Mouse (Mus musculus) myocyte (in vitro differentiated cells): ENCODE measurements at regions not wholly inside any gene's neighbourhood (a gene's known extent, or its start where the extent isn't known, plus 50 kb on each side); places are given as distances from the start of the nearest gene placed in this dataset.

ENCODE experiments used
- H3K27me3 ChIP-seq: one replicate; pipeline ENCODE4 v1.6.1; 2011; ENCODE audit not compliant: control insufficient read depth, insufficient read depth, insufficient read length
- H3K36me3 ChIP-seq: one replicate; pipeline ENCODE4 v1.6.1; 2011; ENCODE audit not compliant: control insufficient read depth, insufficient read depth
- H3K4me2 ChIP-seq: one replicate; pipeline ENCODE4 v1.6.1; 2011; ENCODE audit warnings: low read depth, control low read depth
- H3K4me3 ChIP-seq: one replicate; pipeline ENCODE4 v1.5.1; 2011; ENCODE audit warnings: mild to moderate bottlenecking, control low read depth, moderate library complexity
- H3K79me2 ChIP-seq: one replicate; pipeline ENCODE4 v1.6.1; 2011; ENCODE audit not compliant: control insufficient read depth, insufficient read depth
- H3ac ChIP-seq: one replicate; pipeline ENCODE4 v1.6.1; 2011; ENCODE audit not compliant: control insufficient read depth, insufficient read length
- CEBPB ChIP-seq: IDR thresholded peaks from 2 replicates; pipeline ENCODE4 v1.6.1; 2011; ENCODE audit warnings: mild to moderate bottlenecking, moderate library complexity; ENCODE audit not compliant: poor library complexity, insufficient read depth, severe bottlenecking
- E2F4 ChIP-seq: IDR thresholded peaks from one replicate; pipeline ENCODE4 v1.6.1; 2011; ENCODE audit warnings: mild to moderate bottlenecking, control low read depth, moderate library complexity; ENCODE audit not compliant: insufficient read depth
- MAX ChIP-seq: IDR thresholded peaks from one replicate; pipeline ENCODE4 v1.6.1; 2011; ENCODE audit warnings: low read depth, mild to moderate bottlenecking, control low read depth
- MYOD1 ChIP-seq, 3 experiments: IDR thresholded peaks; one replicate each; pipeline ENCODE4 v1.6.1; 2011; ENCODE audit warnings: control low read depth in 2 of 3, low read depth in 2 of 3, mild to moderate bottlenecking in 2 of 3, moderate library complexity in 1 of 3; ENCODE audit not compliant: insufficient read length in 2 of 3, control insufficient read depth in 1 of 3
- MYOG ChIP-seq, 3 experiments: IDR thresholded peaks; one replicate each; pipeline ENCODE4 v1.6.1; 2011; ENCODE audit warnings: control low read depth in 2 of 3, low read depth in 2 of 3, mild to moderate bottlenecking in 2 of 3; ENCODE audit not compliant: insufficient read length in 2 of 3, control insufficient read depth in 1 of 3, insufficient read depth in 1 of 3
- POLR2A ChIP-seq: IDR thresholded peaks from one replicate; pipeline ENCODE4 v1.6.1; 2011; ENCODE audit warnings: low read depth, mild to moderate bottlenecking, control low read depth, moderate library complexity; ENCODE audit not compliant: insufficient read length
- POLR2AphosphoS2 ChIP-seq: IDR thresholded peaks from one replicate; pipeline ENCODE4 v1.6.1; 2011; ENCODE audit warnings: low read depth, control low read depth; ENCODE audit not compliant: insufficient read length
- REST ChIP-seq: IDR thresholded peaks from one replicate; pipeline ENCODE4 v1.6.1; 2011; ENCODE audit warnings: mild to moderate bottlenecking, control low read depth, moderate library complexity; ENCODE audit not compliant: insufficient read depth, insufficient read length
- SRF ChIP-seq: IDR thresholded peaks from one replicate; pipeline ENCODE4 v1.6.1; 2011; ENCODE audit warnings: low read depth; ENCODE audit not compliant: control insufficient read depth, insufficient read length
- TCF12 ChIP-seq: IDR thresholded peaks from one replicate; pipeline ENCODE4 v1.6.1; 2011; ENCODE audit warnings: mild to moderate bottlenecking, control low read depth; ENCODE audit not compliant: poor library complexity, insufficient read depth, severe bottlenecking
- TCF3 ChIP-seq: IDR thresholded peaks from one replicate; pipeline ENCODE4 v1.6.1; 2011; ENCODE audit warnings: low read depth, control low read depth; ENCODE audit not compliant: insufficient read length
- USF1 ChIP-seq: IDR thresholded peaks from one replicate; pipeline ENCODE4 v1.6.1; 2011; ENCODE audit warnings: low read depth, mild to moderate bottlenecking, control low read depth, moderate library complexity

DNA sequence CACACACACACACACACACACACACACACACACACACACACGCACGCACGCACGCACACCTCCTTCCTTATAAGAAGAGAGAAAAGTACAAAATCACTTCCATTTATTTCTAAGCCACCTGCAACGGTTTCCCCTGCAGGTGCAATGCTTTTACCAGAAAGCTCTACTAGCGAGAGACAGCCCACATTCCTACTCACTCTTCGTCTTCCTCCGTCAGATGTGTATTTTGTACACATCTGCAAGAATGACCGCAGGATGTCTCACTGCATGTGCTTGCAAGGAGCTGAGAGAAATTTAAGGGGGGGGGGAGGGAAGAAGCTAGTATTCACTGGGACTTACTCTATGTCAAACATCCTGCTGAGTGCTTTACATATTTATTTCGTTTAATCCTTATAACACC lies 99.2 kb upstream of the Lnx1 start:
- Histone ChIP-seq H3K4me3 (no peak overlapping the region), H3K27me3 (no peaks in the 10 kb centered on the region)

GRCm38 (mm10) chr5:74800351-74800750 lies 97.6 kb upstream of the Lnx1 start:
- Histone ChIP-seq H3K4me2 (no peak overlapping the region), H3K4me3 (no peak overlapping the region), H3K79me2 (no peaks in the 10 kb centered on the region), H3ac (no peak overlapping the region), H3K27me3 (no peaks in the 10 kb centered on the region), H3K36me3 (no peaks in the 10 kb centered on the region)
- TF ChIP-seq E2F4 (no peak), MAX (no peak), SRF (no peak), CEBPB (no peak), POLR2AphosphoS2 (no peak), REST (no peak), MYOD1 (IDR thresholded peaks at IDR 0.05; ENCODE audit: control insufficient read depth in 1 of 3, insufficient read length in 2 of 3, low read depth in 2 of 3) (no peak), USF1 (no peak), TCF12 (no peak), POLR2A (no peak), TCF3 (no peak), MYOG (IDR thresholded peaks at IDR 0.05; ENCODE audit: control insufficient read depth in 1 of 3, insufficient read depth in 1 of 3, insufficient read length in 2 of 3, low read depth in 2 of 3) (no peak)

More for the DNA sequence above, 99.2 kb upstream of the Lnx1 start:
- Histone ChIP-seq H3K36me3 (no peaks in the 10 kb centered on the region), H3K79me2 (no peaks in the 10 kb centered on the region), H3K4me2 (no peak overlapping the region), H3ac (no peak overlapping the region)
- TF ChIP-seq CEBPB (no peak), TCF12 (no peak), SRF (no peak), MYOD1 (IDR thresholded peaks at IDR 0.05; ENCODE audit: control insufficient read depth in 1 of 3, insufficient read length in 2 of 3, low read depth in 2 of 3) (no peak), USF1 (no peak), POLR2AphosphoS2 (no peak), POLR2A (no peak), REST (no peak), MAX (no peak), TCF3 (no peak), MYOG (IDR thresholded peaks at IDR 0.05; ENCODE audit: control insufficient read depth in 1 of 3, insufficient read depth in 1 of 3, insufficient read length in 2 of 3, low read depth in 2 of 3) (no peak), E2F4 (no peak)

DNA sequence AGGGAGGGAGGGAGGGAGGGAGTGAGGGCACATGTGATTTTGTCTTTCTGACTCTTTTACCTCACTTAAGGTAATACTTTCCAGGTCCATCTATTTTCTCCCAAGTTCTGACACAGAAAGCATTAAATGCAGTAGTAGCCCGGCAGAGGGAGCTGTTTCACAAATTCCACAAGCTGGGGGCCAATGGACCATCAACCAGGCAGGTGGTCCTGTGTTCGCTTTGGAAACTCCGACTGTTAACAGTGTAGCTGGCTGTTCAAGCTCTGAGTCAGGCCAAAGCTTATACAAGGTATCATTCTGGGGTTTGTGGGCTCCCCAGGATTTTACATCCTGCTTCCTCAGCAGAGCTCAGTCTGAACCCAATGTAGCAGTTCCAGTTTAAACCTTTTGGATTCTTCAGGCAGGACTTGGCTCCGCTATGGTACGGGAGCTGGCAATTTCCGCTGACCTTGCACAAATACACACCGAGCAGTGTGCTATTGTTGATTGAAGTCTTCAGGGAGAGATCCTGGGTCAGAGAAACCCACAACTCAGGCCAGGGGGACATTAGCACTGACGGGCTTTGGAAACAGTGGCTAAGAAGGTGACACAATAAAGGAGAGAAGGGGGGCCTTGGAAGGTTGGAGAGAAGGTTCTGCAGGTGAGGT lies 93.8 kb upstream of the Lnx1 start:
- Histone ChIP-seq H3ac (no peak overlapping the region), H3K4me2 (no peak overlapping the region), H3K4me3 (no peak overlapping the region), H3K27me3 (no peaks in the 10 kb centered on the region), H3K36me3 (no peaks in the 10 kb centered on the region), H3K79me2 (no peaks in the 10 kb centered on the region)
- no peak for TF ChIP-seq TCF3
- TF ChIP-seq REST: no peak
- TF ChIP-seq CEBPB: no peak
- no peak for TF ChIP-seq POLR2A
- TF ChIP-seq MAX: no peak
- TF ChIP-seq E2F4: no peak
- TF ChIP-seq POLR2AphosphoS2: no peak
- TF ChIP-seq TCF12: no peak
- no peak for TF ChIP-seq MYOG (IDR thresholded peaks at IDR 0.05; ENCODE audit: control insufficient read depth in 1 of 3, insufficient read depth in 1 of 3, insufficient read length in 2 of 3, low read depth in 2 of 3)

DNA sequence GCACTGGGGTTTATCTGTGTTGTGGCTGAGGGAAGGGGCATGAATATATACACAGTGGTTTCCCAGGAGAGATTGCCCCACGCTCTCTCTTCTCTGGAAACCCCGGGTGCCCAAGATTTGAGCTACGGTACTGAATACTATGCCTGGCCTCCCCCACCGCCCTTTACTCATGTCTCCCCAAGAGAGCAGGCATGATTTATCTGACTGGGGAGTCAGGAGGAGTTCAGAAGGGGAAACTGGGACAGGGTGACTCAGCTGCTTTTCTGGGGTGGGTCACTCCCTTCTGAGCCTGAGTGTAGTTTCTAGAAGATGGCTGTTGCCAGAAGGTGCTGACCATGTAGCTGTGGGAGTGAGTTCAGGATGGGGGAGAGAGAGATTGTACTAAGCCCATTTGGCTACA lies 92.0 kb upstream of the Lnx1 start:
- Histone ChIP-seq H3ac (no peak overlapping the region), H3K4me3 (no peak overlapping the region), H3K27me3 (no peaks in the 10 kb centered on the region), H3K4me2 (no peak overlapping the region), H3K79me2 (no peaks in the 10 kb centered on the region), H3K36me3 (no peaks in the 10 kb centered on the region)
- TF ChIP-seq CEBPB (no peak), E2F4 (no peak), TCF12 (no peak), USF1 (no peak), MAX (no peak), SRF (no peak), REST (no peak), MYOG (IDR thresholded peaks at IDR 0.05; ENCODE audit: control insufficient read depth in 1 of 3, insufficient read depth in 1 of 3, insufficient read length in 2 of 3, low read depth in 2 of 3) (no peak), TCF3 (no peak), MYOD1 (IDR thresholded peaks at IDR 0.05; ENCODE audit: control insufficient read depth in 1 of 3, insufficient read length in 2 of 3, low read depth in 2 of 3) (no peak), POLR2AphosphoS2 (no peak), POLR2A (no peak)
